ENCODE assay signal across 9 mouse cellular contexts in genomic region chr4:155770626-155771025, GRCm38 (mm10). TPM values are rescaled to one million over a fixed set of nuclear protein-coding genes. Genes with fewer than 3 reads are reported as not detected.
A peak's percentile ranks its signal among the peaks of the same experiment; 100 is the strongest.
DNase-seq lines count a peak whose midpoint lies in the region; ATAC-seq and TF ChIP-seq lines count a peak whose summit lies in the region.
"Had no signal": no experiment of that assay in that cellular context is flagged by ENCODE, and none has a peak within 500 bp of the region (broad histone marks: within the 10 kb centered on the region; RNA-seq: fewer than 3 reads in every experiment).

No protein-coding gene starts in this region.

- no peak for DNase-seq in heart, adult 8-10 months (ENCODE audit: low spot score)
- DNase-seq in liver, postnatal 0 days: no peak
- no peak for DNase-seq in layer of hippocampus, adult 8-10 months (ENCODE audit: low spot score in 2 of 2)
- no peak for DNase-seq in embryo, embryonic 11 days

- H3K9me3 ChIP-seq in heart, embryonic 11.5 days (replicated peaks; ENCODE audit: control insufficient read depth, low read length): no peaks in the 10 kb centered on the region
- H3K9me3 ChIP-seq in hindbrain, embryonic 13.5 days: no peaks in the 10 kb centered on the region
- H3K9me3 ChIP-seq in liver, postnatal 0 days (ENCODE audit: low read length): no peaks in the 10 kb centered on the region

- peaks cover 20% of the 10 kb centered on the region for H3K4me1 ChIP-seq in heart, embryonic 11.5 days (ENCODE audit: control insufficient read depth, insufficient read depth, low read length)
- peaks cover 7% of the 10 kb centered on the region for H3K4me1 ChIP-seq in bone marrow macrophage, adult 2 months (ENCODE audit: control insufficient read depth, insufficient read depth, low read length)
- peaks cover 40% of the 10 kb centered on the region for H3K4me1 ChIP-seq in hindbrain, embryonic 13.5 days (replicated peaks)
- H3K4me1 ChIP-seq in liver, postnatal 0 days (ENCODE audit: insufficient read depth): peaks cover 23% of the 10 kb centered on the region

- H3K4me2 ChIP-seq in heart, embryonic 11.5 days: peak overlapping the region; percentile 88
- peak overlapping the region; percentile 71 for H3K4me2 ChIP-seq in hindbrain, embryonic 13.5 days
- H3K4me2 ChIP-seq in liver, postnatal 0 days (ENCODE audit: low read depth, low read length): peak overlapping the region; percentile 99

- TF ChIP-seq POLR2A in bone marrow macrophage, adult 2 months (IDR thresholded peaks at IDR 0.05; ENCODE audit: borderline replicate concordance, low read depth, low read length): no peak

- H3K36me3 ChIP-seq in heart, embryonic 11.5 days (ENCODE audit: control insufficient read depth, insufficient read depth, low read length): no peaks in the 10 kb centered on the region
- no peaks in the 10 kb centered on the region for H3K36me3 ChIP-seq in hindbrain, embryonic 13.5 days
- H3K36me3 ChIP-seq in liver, postnatal 0 days (replicated peaks; ENCODE audit: insufficient read depth, low read length): no peaks in the 10 kb centered on the region

- no peak overlapping the region for H3K27ac ChIP-seq in heart, embryonic 11.5 days (ENCODE audit: low read depth, low read length)
- no peak overlapping the region for H3K27ac ChIP-seq in bone marrow macrophage, adult 2 months (ENCODE audit: insufficient read depth, low read depth, low read length)
- 0 out of 2 replicates have a peak overlapping the region, but pooled peaks have one; percentile 72 for H3K27ac ChIP-seq in hindbrain, embryonic 13.5 days
- H3K27ac ChIP-seq in liver, postnatal 0 days (ENCODE audit: low read depth): no peak overlapping the region

- H3K4me3 ChIP-seq in heart, embryonic 11.5 days (ENCODE audit: low read depth, low read length): peak overlapping the region; percentile 61
- H3K4me3 ChIP-seq in bone marrow macrophage, adult 2 months (ENCODE audit: insufficient read depth, low read length): peak overlapping the region; percentile 73; the same call in 1 of the 2 replicates
- peak overlapping the region; percentile 50 for H3K4me3 ChIP-seq in hindbrain, embryonic 13.5 days
- peak overlapping the region; percentile 62 for H3K4me3 ChIP-seq in liver, postnatal 0 days (ENCODE audit: low read depth, low read length)

- 44% methylated on average over 24 of the region's 24 CpGs for WGBS in heart, embryonic 11.5 days (ENCODE audit: insufficient replicate concordance)
- WGBS in hindbrain, embryonic 13.5 days: 43% methylated on average over 24 of the region's 24 CpGs
- 50% methylated on average over 23 of the region's 24 CpGs for WGBS in liver, postnatal 0 days (ENCODE audit: insufficient replicate concordance)

- no peak for TF ChIP-seq CTCF in bone marrow macrophage, adult 2 months (IDR thresholded peaks at IDR 0.05; ENCODE audit: low read depth, low read length)
- TF ChIP-seq CTCF in liver, postnatal 0 days (IDR thresholded peaks at IDR 0.05; ENCODE audit: low read depth): no peak

- no peak for TF ChIP-seq EP300 in liver, postnatal 0 days (IDR thresholded peaks at IDR 0.05; ENCODE audit: low read depth)

- peak overlapping the region; percentile 89 for H3K9ac ChIP-seq in heart, embryonic 11.5 days (ENCODE audit: low read depth, low read length)
- H3K9ac ChIP-seq in hindbrain, embryonic 13.5 days: peak overlapping the region; percentile 80
- peak overlapping the region; percentile 78 for H3K9ac ChIP-seq in liver, postnatal 0 days (replicated peaks)

- ATAC-seq in heart, embryonic 11.5 days (replicated peaks; ENCODE audit: insufficient number of reproducible peaks, low FRiP score, low TSS enrichment): 0 out of 2 replicates have a peak, but pooled peaks have one; percentile 2
- no peak; the same call in 1 of the 2 replicates for ATAC-seq in hindbrain, embryonic 13.5 days (ENCODE audit: low FRiP score)
- no peak for ATAC-seq in liver, postnatal 0 days
- no peak for ATAC-seq in erythroid progenitor cell, adult 5-6 weeks (replicated peaks; ENCODE audit: low FRiP score, poor library complexity, severe bottlenecking)

- peaks cover 50% of the 10 kb centered on the region for H3K27me3 ChIP-seq in heart, embryonic 11.5 days (ENCODE audit: control insufficient read depth, insufficient read depth, low read length)
- H3K27me3 ChIP-seq in hindbrain, embryonic 13.5 days: peaks cover 45% of the 10 kb centered on the region
- H3K27me3 ChIP-seq in liver, postnatal 0 days (ENCODE audit: insufficient read depth, low read length): peaks cover 21% of the 10 kb centered on the region

RNA-seq across cellular contexts. Expression of gene Vwa1, which starts 3.9 kb away (rescaled TPM):
- 0.89 and 1.1 TPM in 2 replicates for polyA plus RNA-seq in heart, embryonic 11.5 days (2014; fragmentation: Nextera tagmentation; extraction: Ambion mirVana)
- 1 to 10 TPM; 5.6 to 9.8 (median 8.1) TPM for total RNA-seq in heart, adult 8-10 months (2022)
- not detected in 2 replicates for polyA plus RNA-seq in bone marrow macrophage, adult 2 months (2012; ENCODE audit: insufficient read depth, insufficient read length, missing spikeins)
- polyA plus RNA-seq in hindbrain, embryonic 13.5 days (2015; fragmentation: Nextera tagmentation; extraction: Ambion mirVana): 23.2 and 24.4 TPM in 2 replicates
- 0.25 and 0.28 TPM in 2 replicates for polyA plus RNA-seq in liver, postnatal 0 days (2015; fragmentation: Nextera tagmentation; extraction: Ambion mirVana)
- not detected in 2 replicates for total RNA-seq in erythroid progenitor cell, adult 5-6 weeks (2015; ENCODE audit: low replicate concordance)
- 0.68 TPM in 1 of 2 replicates, not detected in the other for total RNA-seq in erythroid progenitor cell, adult 5-6 weeks (2017; ENCODE audit: low replicate concordance)
- 10 to 100 TPM; 13.3 to 14.9 (median 14.2) TPM for total RNA-seq in layer of hippocampus, adult 8-10 months (2022)

RNA-seq across cellular contexts. Expression of gene Atad3a, which starts 9.7 kb away (rescaled TPM):
- polyA plus RNA-seq in heart, embryonic 11.5 days (2014; fragmentation: Nextera tagmentation; extraction: Ambion mirVana): 84.2 and 88.2 TPM in 2 replicates
- total RNA-seq in heart, adult 8-10 months (2022): 10 to 100 TPM; 34.9 to 45.7 (median 40.8) TPM
- polyA plus RNA-seq in bone marrow macrophage, adult 2 months (2012; ENCODE audit: insufficient read depth, insufficient read length, missing spikeins): 13.6 and 19.1 TPM in 2 replicates
- 78.1 and 82.3 TPM in 2 replicates for polyA plus RNA-seq in hindbrain, embryonic 13.5 days (2015; fragmentation: Nextera tagmentation; extraction: Ambion mirVana)
- 44.7 and 45.0 TPM in 2 replicates for polyA plus RNA-seq in liver, postnatal 0 days (2015; fragmentation: Nextera tagmentation; extraction: Ambion mirVana)
- 0.84 and 35.3 TPM in 2 replicates for total RNA-seq in erythroid progenitor cell, adult 5-6 weeks (2015; ENCODE audit: low replicate concordance)
- total RNA-seq in erythroid progenitor cell, adult 5-6 weeks (2017; ENCODE audit: low replicate concordance): 3.3 and 5.1 TPM in 2 replicates
- total RNA-seq in layer of hippocampus, adult 8-10 months (2022): 10 to 100 TPM; 62.3 to 79.7 (median 65.0) TPM

RNA-seq across cellular contexts. Expression of gene Tmem88b, which starts 15.0 kb away (rescaled TPM):
- polyA plus RNA-seq in heart, embryonic 11.5 days (2014; fragmentation: Nextera tagmentation; extraction: Ambion mirVana): 3.0 and 3.2 TPM in 2 replicates
- total RNA-seq in heart, adult 8-10 months (2022): 1 to 10 TPM in 1 of 4 experiments, under 1 TPM in 3; 0.66 to 1.1 (median 0.81) TPM
- 0.23 TPM in 1 of 2 replicates, not detected in the other for polyA plus RNA-seq in bone marrow macrophage, adult 2 months (2012; ENCODE audit: insufficient read depth, insufficient read length, missing spikeins)
- 0.49 and 0.62 TPM in 2 replicates for polyA plus RNA-seq in hindbrain, embryonic 13.5 days (2015; fragmentation: Nextera tagmentation; extraction: Ambion mirVana)
- polyA plus RNA-seq in liver, postnatal 0 days (2015; fragmentation: Nextera tagmentation; extraction: Ambion mirVana): 0.21 and 0.40 TPM in 2 replicates
- 0.42 and 1.1 TPM in 2 replicates for total RNA-seq in erythroid progenitor cell, adult 5-6 weeks (2015; ENCODE audit: low replicate concordance)
- 0.83 and 1.3 TPM in 2 replicates for total RNA-seq in erythroid progenitor cell, adult 5-6 weeks (2017; ENCODE audit: low replicate concordance)
- 10 to 100 TPM; 30.2 to 36.9 (median 34.5) TPM for total RNA-seq in layer of hippocampus, adult 8-10 months (2022)
- total RNA-seq: common myeloid progenitor, adult 5-6 weeks had no signal

RNA-seq across cellular contexts. Expression of gene Ankrd65, which starts 19.6 kb away (rescaled TPM):
- not detected in 2 replicates for polyA plus RNA-seq in heart, embryonic 11.5 days (2014; fragmentation: Nextera tagmentation; extraction: Ambion mirVana)
- not detected for total RNA-seq in heart, adult 8-10 months (2022)
- not detected in 2 replicates for polyA plus RNA-seq in bone marrow macrophage, adult 2 months (2012; ENCODE audit: insufficient read depth, insufficient read length, missing spikeins)
- not detected in 2 replicates for polyA plus RNA-seq in hindbrain, embryonic 13.5 days (2015; fragmentation: Nextera tagmentation; extraction: Ambion mirVana)
- polyA plus RNA-seq in liver, postnatal 0 days (2015; fragmentation: Nextera tagmentation; extraction: Ambion mirVana): 0.34 and 0.46 TPM in 2 replicates
- not detected in 2 replicates for total RNA-seq in erythroid progenitor cell, adult 5-6 weeks (2015; ENCODE audit: low replicate concordance)
- 1.0 and 9.8 TPM in 2 replicates for total RNA-seq in erythroid progenitor cell, adult 5-6 weeks (2017; ENCODE audit: low replicate concordance)
- not detected for total RNA-seq in layer of hippocampus, adult 8-10 months (2022)
- total RNA-seq: common myeloid progenitor, adult 5-6 weeks had no signal

RNA-seq across cellular contexts. Expression of gene Mrpl20, which starts 32.1 kb away (rescaled TPM):
- 152 and 166 TPM in 2 replicates for polyA plus RNA-seq in heart, embryonic 11.5 days (2014; fragmentation: Nextera tagmentation; extraction: Ambion mirVana)
- 10 to 100 TPM; 78.5 to 86.8 (median 80.6) TPM for total RNA-seq in heart, adult 8-10 months (2022)
- 81.6 and 99.5 TPM in 2 replicates for polyA plus RNA-seq in bone marrow macrophage, adult 2 months (2012; ENCODE audit: insufficient read depth, insufficient read length, missing spikeins)
- 253 and 261 TPM in 2 replicates for polyA plus RNA-seq in hindbrain, embryonic 13.5 days (2015; fragmentation: Nextera tagmentation; extraction: Ambion mirVana)
- 167 and 171 TPM in 2 replicates for polyA plus RNA-seq in liver, postnatal 0 days (2015; fragmentation: Nextera tagmentation; extraction: Ambion mirVana)
- total RNA-seq in erythroid progenitor cell, adult 5-6 weeks (2015; ENCODE audit: low replicate concordance): 127 and 129 TPM in 2 replicates
- 30.7 and 31.2 TPM in 2 replicates for total RNA-seq in erythroid progenitor cell, adult 5-6 weeks (2017; ENCODE audit: low replicate concordance)
- 10 to 100 TPM; 74.2 to 85.2 (median 78.2) TPM for total RNA-seq in layer of hippocampus, adult 8-10 months (2022)

Comparison
In these comparisons a context has a peak if more than half of its experiments do, and no peak if none do; other contexts are left out.
1. RNA of gene Vwa1, which starts 3.9 kb away (polyA plus RNA-seq): 23.2 to 24.4 TPM in hindbrain, embryonic 13.5 days; 0.89 to 1.1 TPM in heart, embryonic 11.5 days, 0.25 to 0.28 TPM in liver, postnatal 0 days and not detected in bone marrow macrophage, adult 2 months; every median in the first group is over 10 times any median in the second.
2. Peak in every context shown above with its lines, with median percentiles within 50 percentile points of each other: H3K4me2 ChIP-seq, H3K4me3 ChIP-seq and H3K9ac ChIP-seq.